Mouse (Mus musculus) erythroblast, embryonic 14.5 days (primary cell): ENCODE results near the gene Slc6a12. TPM values are rescaled to one million over a fixed set of nuclear protein-coding genes. Genes with fewer than 3 reads are reported as not detected.

Experiments used
- H3K27me3 ChIP-seq: 2 replicates; pipeline ENCODE4 v1.6.1; 2012; ENCODE audit warnings: inconsistent platforms; ENCODE audit not compliant: control insufficient read depth
- H3K36me3 ChIP-seq: 2 replicates; pipeline ENCODE4 v1.6.1; 2012; ENCODE audit warnings: mild to moderate bottlenecking, inconsistent platforms; ENCODE audit not compliant: control insufficient read depth
- H3K4me1 ChIP-seq: 2 replicates; pipeline ENCODE4 v1.6.1; 2012; ENCODE audit warnings: inconsistent platforms; ENCODE audit not compliant: control insufficient read depth
- H3K4me3 ChIP-seq: replicated peaks from 2 replicates; pipeline ENCODE3; 2012; ENCODE audit warnings: moderate library complexity, mild to moderate bottlenecking, inconsistent platforms
- H3K9me3 ChIP-seq: 2 replicates; pipeline ENCODE4 v1.6.1; 2012; ENCODE audit warnings: low read length, inconsistent platforms, mixed read lengths; ENCODE audit not compliant: control insufficient read depth
- GATA1 ChIP-seq: IDR thresholded peaks from 2 replicates; pipeline ENCODE4 v1.6.1; 2012; ENCODE audit warnings: low read length, inconsistent platforms, mixed read lengths
- TAL1 ChIP-seq: IDR thresholded peaks from 3 replicates; pipeline ENCODE4 v1.6.1; 2012; ENCODE audit warnings: low read length, inconsistent platforms, mixed read lengths
- polyA plus RNA-seq: library from polyadenylated mRNA; stranded (reverse); fragments of >175 nt; gene quantifications from 2 replicates; pipeline ENCODE4 v1.2.3, GENCODE M21; 2012

Gene Slc6a12
- polyA plus RNA-seq, 1 experiment = not detected

DNA sequence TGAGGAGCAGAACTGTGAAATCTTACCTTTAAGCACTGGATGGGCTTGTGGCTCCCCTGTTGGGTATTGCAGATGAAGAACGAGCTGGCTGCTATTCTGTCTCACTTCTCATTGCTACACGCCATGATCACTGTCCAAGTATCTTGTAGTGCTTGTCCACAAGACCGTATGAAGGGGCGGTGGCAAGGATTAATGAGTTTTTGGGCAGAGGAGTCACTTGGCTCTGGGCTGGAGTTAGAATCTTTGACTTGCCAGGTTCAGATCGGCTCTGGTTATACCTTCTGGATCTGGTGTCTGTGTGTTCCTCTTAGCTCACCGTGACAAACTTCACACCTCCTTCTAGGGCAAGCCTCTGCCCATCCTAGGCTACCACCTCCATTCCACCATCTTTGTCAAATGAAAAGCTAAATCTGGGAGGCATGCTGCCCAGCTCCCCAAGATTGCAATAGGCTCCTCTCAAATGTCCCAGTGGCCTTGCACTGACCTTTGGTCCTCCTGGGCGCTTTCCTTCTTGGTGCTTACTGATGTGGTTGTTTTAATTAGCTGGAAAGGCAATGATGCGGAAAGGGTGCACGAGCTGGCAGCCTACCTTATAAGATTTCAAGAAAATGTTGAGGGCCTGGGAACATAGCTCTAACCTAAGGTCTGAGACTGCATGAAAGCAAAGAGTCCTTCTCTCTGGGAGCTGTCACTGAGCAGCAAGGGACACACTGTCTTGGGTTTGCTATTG lies 20.3 kb upstream of the Slc6a12 start:
- no peak for TF ChIP-seq TAL1
- no peak for TF ChIP-seq GATA1
- Histone ChIP-seq H3K36me3 (peaks cover 2% of the 10 kb centered on the region; the same call in 1 of the 2 replicates), H3K27me3 (no peaks in the 10 kb centered on the region), H3K9me3 (no peaks in the 10 kb centered on the region), H3K4me3 (no peak overlapping the region), H3K4me1 (no peaks in the 10 kb centered on the region)

DNA sequence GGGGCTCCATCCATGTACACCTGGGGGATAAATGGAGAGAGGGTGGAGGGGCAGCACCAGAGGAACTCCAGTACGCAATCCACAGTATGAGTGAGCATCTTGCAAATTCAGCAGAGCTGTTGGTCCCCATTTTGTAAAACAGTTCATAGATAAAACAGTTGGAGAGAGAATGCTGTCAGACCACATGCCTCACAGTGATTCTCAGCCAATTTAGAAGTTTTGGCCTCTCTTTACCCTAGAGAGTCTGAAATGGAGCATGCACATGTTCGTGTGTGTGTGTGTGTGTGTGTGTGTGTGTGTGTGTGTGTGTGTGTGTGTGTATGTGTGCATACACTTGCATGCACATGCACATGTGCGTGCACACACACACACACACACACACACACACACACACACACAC lies 17.6 kb upstream of the Slc6a12 start:
- TF ChIP-seq TAL1 = no peak
- TF ChIP-seq GATA1 = no peak
- H3K27me3 ChIP-seq = no peaks in the 10 kb centered on the region

GRCm38 (mm10) chr6:121325740-121326139 lies 17.1 kb upstream of the Slc6a12 start:
- no peaks in the 10 kb centered on the region for H3K27me3 ChIP-seq
- H3K9me3 ChIP-seq = no peaks in the 10 kb centered on the region
- peaks cover 2% of the 10 kb centered on the region; the same call in 1 of the 2 replicates for H3K36me3 ChIP-seq
- H3K4me3 ChIP-seq = no peak overlapping the region
- no peak for TF ChIP-seq GATA1
- no peak for TF ChIP-seq TAL1
- H3K4me1 ChIP-seq = no peaks in the 10 kb centered on the region

More for the DNA sequence above, 17.6 kb upstream of the Slc6a12 start:
- peaks cover 2% of the 10 kb centered on the region; the same call in 1 of the 2 replicates for H3K36me3 ChIP-seq
- H3K4me3 ChIP-seq = no peak overlapping the region
- no peaks in the 10 kb centered on the region for H3K4me1 ChIP-seq
- no peaks in the 10 kb centered on the region for H3K9me3 ChIP-seq

GRCm38 (mm10) chr6:121326486-121327069 lies 16.3 kb upstream of the Slc6a12 start:
- TF ChIP-seq TAL1 = no peak
- no peak for TF ChIP-seq GATA1
- Histone ChIP-seq H3K27me3 (no peaks in the 10 kb centered on the region), H3K4me3 (no peak overlapping the region), H3K4me1 (no peaks in the 10 kb centered on the region), H3K36me3 (peaks cover 2% of the 10 kb centered on the region; the same call in 1 of the 2 replicates), H3K9me3 (no peaks in the 10 kb centered on the region)

DNA sequence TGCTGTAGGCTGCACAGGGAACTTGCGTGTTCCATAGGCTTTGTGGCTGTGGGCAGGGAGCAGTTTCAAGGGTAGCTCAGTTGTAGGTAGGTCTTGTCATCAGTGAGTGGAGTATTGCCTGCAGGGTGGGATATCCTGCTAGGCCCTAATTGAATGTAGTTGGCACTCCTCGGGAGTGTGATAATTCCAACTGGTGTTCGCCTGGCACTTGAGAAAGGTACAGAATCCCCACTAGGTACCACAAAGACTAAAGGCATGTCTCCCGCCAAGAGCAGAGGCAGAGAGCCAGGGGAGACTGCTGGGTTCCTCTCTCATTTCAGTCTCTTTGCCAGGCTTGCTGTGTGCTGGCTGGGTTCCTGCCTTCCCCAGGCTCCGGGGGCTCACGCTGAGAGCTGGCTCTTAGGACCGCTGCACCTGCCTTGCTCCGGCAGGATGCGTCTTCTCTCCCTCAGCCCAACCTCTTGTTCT lies 14.4 kb upstream of the Slc6a12 start:
- Histone ChIP-seq H3K4me3 (no peak overlapping the region), H3K4me1 (no peaks in the 10 kb centered on the region), H3K27me3 (no peaks in the 10 kb centered on the region), H3K9me3 (no peaks in the 10 kb centered on the region), H3K36me3 (peaks cover 2% of the 10 kb centered on the region; the same call in 1 of the 2 replicates)
- no peak for TF ChIP-seq GATA1
- no peak for TF ChIP-seq TAL1

GRCm38 (mm10) chr6:121329848-121330508 lies 12.9 kb upstream of the Slc6a12 start:
- Histone ChIP-seq H3K9me3 (no peaks in the 10 kb centered on the region), H3K27me3 (no peaks in the 10 kb centered on the region), H3K4me1 (peaks cover 2% of the 10 kb centered on the region; the same call in 1 of the 2 replicates), H3K36me3 (peaks cover 1% of the 10 kb centered on the region; the same call in 1 of the 2 replicates), H3K4me3 (no peak overlapping the region)
- no peak for TF ChIP-seq TAL1
- TF ChIP-seq GATA1 = no peak

DNA sequence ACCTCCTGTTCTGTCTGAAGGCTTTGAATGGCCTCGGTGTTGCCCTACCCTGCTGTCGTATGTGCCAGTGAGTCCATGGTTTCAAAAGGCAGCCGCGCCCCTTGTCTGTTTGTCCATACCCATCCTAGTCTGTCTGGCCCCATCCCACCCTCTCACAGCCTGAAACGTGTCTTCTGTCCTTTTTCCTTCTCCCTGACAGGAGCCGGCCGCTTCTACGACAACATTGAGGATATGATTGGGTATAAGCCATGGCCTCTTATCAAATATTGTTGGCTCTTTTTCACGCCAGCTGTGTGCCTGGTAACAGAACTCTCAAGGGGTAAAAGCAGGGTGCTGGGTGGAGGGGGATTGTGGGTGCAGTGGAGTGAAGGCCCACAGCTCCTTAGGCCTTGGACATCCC lies 7.0 kb upstream of the Slc6a12 start:
- no peaks in the 10 kb centered on the region for H3K9me3 ChIP-seq
- peaks cover 2% of the 10 kb centered on the region; the same call in 1 of the 2 replicates for H3K36me3 ChIP-seq
- TF ChIP-seq GATA1 (no peak), TAL1 (no peak)
- H3K4me3 ChIP-seq = no peak overlapping the region
- H3K4me1 ChIP-seq = peaks cover 33% of the 10 kb centered on the region
- H3K27me3 ChIP-seq = no peaks in the 10 kb centered on the region

DNA sequence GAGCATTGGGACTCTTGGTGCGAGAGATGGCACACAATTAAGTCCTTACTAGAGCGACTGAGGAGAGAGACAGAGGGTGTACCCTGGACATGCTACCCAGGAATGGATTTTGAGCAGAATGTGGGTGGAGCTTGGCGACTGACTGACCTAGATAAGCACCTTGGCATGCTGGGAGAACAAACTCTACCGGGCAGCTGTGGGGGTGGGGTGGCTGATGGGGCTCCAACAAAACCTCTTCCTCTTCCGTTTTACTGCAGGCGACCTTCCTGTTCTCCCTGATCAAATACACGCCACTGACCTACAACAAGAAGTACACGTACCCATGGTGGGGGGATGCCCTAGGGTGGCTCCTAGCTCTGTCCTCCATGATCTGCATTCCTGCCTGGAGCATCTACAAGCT lies 6.3 kb upstream of the Slc6a12 start:
- Histone ChIP-seq H3K4me1 (peaks cover 33% of the 10 kb centered on the region), H3K36me3 (peaks cover 2% of the 10 kb centered on the region; the same call in 1 of the 2 replicates), H3K27me3 (no peaks in the 10 kb centered on the region), H3K9me3 (no peaks in the 10 kb centered on the region), H3K4me3 (peak overlapping the region; percentile 61)
- peak; percentile 38; the same call in 2 of the 3 replicates for TF ChIP-seq TAL1
- 0 out of 2 replicates have a peak, but pooled peaks have one; percentile 24 for TF ChIP-seq GATA1

GRCm38 (mm10) chr6:121337229-121337628 lies 5.6 kb upstream of the Slc6a12 start:
- Histone ChIP-seq H3K36me3 (peaks cover 2% of the 10 kb centered on the region; the same call in 1 of the 2 replicates), H3K4me1 (peaks cover 33% of the 10 kb centered on the region), H3K27me3 (no peaks in the 10 kb centered on the region), H3K4me3 (peak overlapping the region; percentile 61), H3K9me3 (no peaks in the 10 kb centered on the region)
- no peak for TF ChIP-seq TAL1
- TF ChIP-seq GATA1 = no peak
